Mouse (Mus musculus): ENCODE data around the gene Surf1. TPM values are rescaled to one million over a fixed set of nuclear protein-coding genes. Genes with fewer than 3 reads are reported as not detected.
"Not testable (repeated sequence)": the region's sequence is repeated elsewhere in the genome, so short reads cannot be mapped to it uniquely, and the experiment has no call there.

Surf1 gene
- polyA plus RNA-seq, 1 experiment from 2014 or later: 101 TPM

DNA sequence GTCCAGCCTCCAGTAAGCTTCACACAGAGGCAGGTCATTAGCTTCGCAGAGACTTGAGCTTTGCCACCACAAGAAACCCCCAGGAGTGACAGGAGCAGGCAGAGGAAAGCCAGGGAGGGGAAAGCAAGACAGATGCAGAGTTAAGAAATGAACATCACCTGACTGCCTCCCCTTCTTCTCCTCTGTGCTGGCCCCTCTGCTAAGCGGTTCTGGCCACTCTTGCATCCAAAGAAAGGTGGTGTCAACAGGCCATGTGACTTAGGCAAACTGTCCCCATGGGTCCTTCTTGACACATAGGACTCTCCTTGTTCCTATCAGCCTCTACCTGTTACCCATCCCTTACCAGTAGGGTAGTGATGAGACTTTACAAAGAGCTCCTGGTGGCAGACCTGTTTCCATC, 10.4 kb downstream of the Surf1 start:
- Histone ChIP-seq H3K36me3 (ENCODE audit: control insufficient read depth, insufficient read depth, low read length) (peaks cover 22% of the 10 kb centered on the region), H3K9me3 (ENCODE audit: control insufficient read depth, low read length) (no peaks in the 10 kb centered on the region), H3K4me3 (ENCODE audit: low read depth, low read length) (no peak overlapping the region), H3K4me2 (ENCODE audit: low read depth, low read length) (no peak overlapping the region), H3K9ac (replicated peaks; ENCODE audit: low read depth, low read length) (no peak overlapping the region), H3K4me1 (ENCODE audit: control insufficient read depth, insufficient read depth, low read length) (peaks cover 22% of the 10 kb centered on the region), H3K27me3 (ENCODE audit: control insufficient read depth, insufficient read depth, low read length) (no peaks in the 10 kb centered on the region), H3K27ac (ENCODE audit: low read depth, low read length) (no peak overlapping the region)
- 100% methylated on average over 2 of the region's 2 CpGs for WGBS
- ATAC-seq (ENCODE audit: low read depth): no peak

GRCm38 (mm10) chr2:26903311-26903710, 13.0 kb downstream of the Surf1 start:
- Histone ChIP-seq H3K27me3 (ENCODE audit: control insufficient read depth, insufficient read depth, low read length) (no peaks in the 10 kb centered on the region), H3K9me3 (ENCODE audit: control insufficient read depth, low read length) (no peaks in the 10 kb centered on the region), H3K4me3 (ENCODE audit: low read depth, low read length) (peak overlapping the region; percentile 78), H3K9ac (replicated peaks; ENCODE audit: low read depth, low read length) (peak overlapping the region; percentile 78), H3K27ac (ENCODE audit: low read depth, low read length) (peak overlapping the region; percentile 63), H3K4me2 (ENCODE audit: low read depth, low read length) (peak overlapping the region; percentile 51), H3K4me1 (ENCODE audit: control insufficient read depth, insufficient read depth, low read length) (peaks cover 9% of the 10 kb centered on the region), H3K36me3 (ENCODE audit: control insufficient read depth, insufficient read depth, low read length) (peaks cover 35% of the 10 kb centered on the region)
- no peak for ATAC-seq (ENCODE audit: low read depth)
- 10% methylated on average over 7 of the region's 7 CpGs for WGBS

DNA sequence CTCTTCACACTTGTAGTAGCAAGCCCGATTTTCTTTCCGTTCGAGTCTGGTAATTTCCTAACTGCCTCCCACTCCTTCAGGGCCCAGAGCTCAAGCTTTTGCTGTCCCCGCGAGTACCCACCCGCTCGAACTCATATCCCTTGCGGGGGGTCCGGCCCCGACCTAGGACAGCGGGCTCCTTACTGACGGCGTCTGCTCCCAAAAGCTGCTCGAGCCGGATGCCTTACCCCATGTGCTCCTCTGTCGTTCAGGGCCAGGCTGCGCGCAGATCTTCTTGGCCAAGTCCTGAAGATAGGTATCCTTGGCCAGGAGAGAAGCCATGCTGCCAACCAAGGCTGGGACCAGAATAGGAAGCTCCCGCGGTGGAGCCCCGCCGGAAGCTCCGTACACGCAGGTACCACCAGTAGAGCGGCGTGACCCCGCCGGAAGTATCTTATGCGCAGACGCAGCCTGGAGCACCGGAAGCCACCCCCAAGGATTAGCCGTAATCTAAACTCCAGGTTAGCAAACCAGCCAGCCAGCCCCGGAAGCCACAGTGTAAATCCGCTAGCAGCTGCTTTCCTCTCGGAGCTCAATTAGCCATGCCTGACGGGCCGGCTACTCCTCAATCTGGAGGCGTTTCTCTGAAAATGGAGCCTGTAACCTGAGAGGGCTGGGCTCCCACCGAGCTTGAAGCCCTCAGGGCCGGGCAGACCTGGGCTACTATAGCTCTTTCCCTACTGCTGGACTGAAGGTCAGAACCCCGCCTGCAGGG, 13.7 kb downstream of the Surf1 start, which contains the start of gene Surf6:
TSS of gene Surf6 (minus strand) at position 413 of the 754 bp plus-strand sequence.
- ATAC-seq (ENCODE audit: low read depth): peak; percentile 96
- Histone ChIP-seq H3K4me1 (ENCODE audit: control insufficient read depth, insufficient read depth, low read length) (peaks cover 9% of the 10 kb centered on the region), H3K9me3 (ENCODE audit: control insufficient read depth, low read length) (no peaks in the 10 kb centered on the region), H3K4me3 (ENCODE audit: low read depth, low read length) (peak within 1 kb of the TSS; percentile 78), H3K27ac (ENCODE audit: low read depth, low read length) (peak within 1 kb of the TSS; percentile 63), H3K4me2 (ENCODE audit: low read depth, low read length) (peak within 1 kb of the TSS; percentile 51), H3K9ac (replicated peaks; ENCODE audit: low read depth, low read length) (peak within 1 kb of the TSS; percentile 78), H3K27me3 (ENCODE audit: control insufficient read depth, insufficient read depth, low read length) (no peaks in the 10 kb centered on the region), H3K36me3 (ENCODE audit: control insufficient read depth, insufficient read depth, low read length) (peaks cover 39% of the 10 kb centered on the region)
- under 1% methylated on average over 41 of the region's 41 CpGs for WGBS

DNA sequence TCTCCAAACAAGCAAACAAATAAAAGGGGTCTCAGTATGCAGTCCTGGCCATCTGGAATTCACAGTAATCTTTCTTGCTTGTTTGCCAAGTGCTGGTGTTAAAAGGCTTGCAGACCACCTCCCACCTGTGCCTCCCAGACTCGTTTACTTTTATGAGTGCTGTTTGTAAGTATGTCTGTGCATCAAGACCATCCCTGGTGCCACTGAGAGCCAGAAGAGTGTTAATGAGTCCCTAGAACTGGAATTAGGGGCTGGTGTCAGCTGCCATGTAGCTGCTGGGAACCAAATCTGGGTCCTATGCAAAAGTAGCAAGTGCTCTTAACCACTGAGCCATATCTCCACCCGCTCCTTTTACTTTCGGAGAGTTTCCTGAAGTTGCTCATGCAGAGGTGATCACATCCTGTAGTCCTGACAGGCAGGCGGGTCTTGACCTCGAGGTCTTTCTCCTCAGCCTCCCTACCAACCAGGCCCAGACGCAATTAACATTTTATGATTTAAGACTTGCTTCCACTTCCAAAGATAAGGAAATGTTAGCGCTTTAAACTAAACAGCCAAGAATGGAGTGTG, 14.4 kb downstream of the Surf1 start:
- Histone ChIP-seq H3K4me3 (ENCODE audit: low read depth, low read length) (peak overlapping the region; percentile 78), H3K9me3 (ENCODE audit: control insufficient read depth, low read length) (no peaks in the 10 kb centered on the region), H3K4me2 (ENCODE audit: low read depth, low read length) (peak overlapping the region; percentile 51), H3K9ac (replicated peaks; ENCODE audit: low read depth, low read length) (peak overlapping the region; percentile 78), H3K27me3 (ENCODE audit: control insufficient read depth, insufficient read depth, low read length) (no peaks in the 10 kb centered on the region), H3K4me1 (ENCODE audit: control insufficient read depth, insufficient read depth, low read length) (peaks cover 9% of the 10 kb centered on the region), H3K36me3 (ENCODE audit: control insufficient read depth, insufficient read depth, low read length) (peaks cover 37% of the 10 kb centered on the region), H3K27ac (ENCODE audit: low read depth, low read length) (no peak overlapping the region)
- 12% methylated on average over 7 of the region's 7 CpGs for WGBS
- no peak for ATAC-seq (ENCODE audit: low read depth)

GRCm38 (mm10) chr2:26900731-26901130, 15.6 kb downstream of the Surf1 start:
- H3K9me3 ChIP-seq (ENCODE audit: control insufficient read depth, low read length): no peaks in the 10 kb centered on the region
- peaks cover 9% of the 10 kb centered on the region for H3K4me1 ChIP-seq (ENCODE audit: control insufficient read depth, insufficient read depth, low read length)
- H3K4me3 ChIP-seq (ENCODE audit: low read depth, low read length): no peak overlapping the region
- H3K27me3 ChIP-seq (ENCODE audit: control insufficient read depth, insufficient read depth, low read length): no peaks in the 10 kb centered on the region
- H3K27ac ChIP-seq (ENCODE audit: low read depth, low read length): no peak overlapping the region
- H3K36me3 ChIP-seq (ENCODE audit: control insufficient read depth, insufficient read depth, low read length): peaks cover 32% of the 10 kb centered on the region
- ATAC-seq (ENCODE audit: low read depth): no peak
- H3K4me2 ChIP-seq (ENCODE audit: low read depth, low read length): no peak overlapping the region
- 85% methylated on average over 1 of the region's 1 CpGs for WGBS
- H3K9ac ChIP-seq (replicated peaks; ENCODE audit: low read depth, low read length): no peak overlapping the region

DNA sequence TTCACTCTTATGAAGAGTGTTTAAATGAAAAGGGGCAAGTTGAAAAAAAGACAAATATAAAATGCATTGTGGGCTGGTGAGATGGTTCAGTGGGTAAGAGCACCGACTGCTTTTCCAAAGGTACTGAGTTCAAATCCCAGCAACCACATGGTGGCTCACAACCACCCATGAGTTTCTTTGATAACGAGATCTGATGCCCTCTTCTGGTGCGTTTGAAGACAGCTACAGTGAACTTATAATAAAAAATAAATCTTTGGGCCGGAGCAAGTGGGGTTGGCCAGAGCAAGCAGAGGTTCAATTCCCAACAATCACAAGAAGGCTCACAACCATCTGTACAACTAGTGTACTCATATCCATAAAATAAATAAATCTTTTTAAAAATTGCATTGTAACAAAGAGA, 20.4 kb downstream of the Surf1 start:
- Histone ChIP-seq H3K27ac (ENCODE audit: low read depth, low read length) (no peak overlapping the region), H3K4me3 (ENCODE audit: low read depth, low read length) (no peak overlapping the region), H3K4me2 (ENCODE audit: low read depth, low read length) (no peak overlapping the region), H3K27me3 (ENCODE audit: control insufficient read depth, insufficient read depth, low read length) (no peaks in the 10 kb centered on the region), H3K36me3 (ENCODE audit: control insufficient read depth, insufficient read depth, low read length) (peaks cover 62% of the 10 kb centered on the region), H3K9ac (replicated peaks; ENCODE audit: low read depth, low read length) (no peak overlapping the region), H3K4me1 (ENCODE audit: control insufficient read depth, insufficient read depth, low read length) (no peaks in the 10 kb centered on the region), H3K9me3 (ENCODE audit: control insufficient read depth, low read length) (no peaks in the 10 kb centered on the region)
- ATAC-seq (ENCODE audit: low read depth): no peak
- 92% methylated on average over 4 of the region's 4 CpGs for WGBS

DNA sequence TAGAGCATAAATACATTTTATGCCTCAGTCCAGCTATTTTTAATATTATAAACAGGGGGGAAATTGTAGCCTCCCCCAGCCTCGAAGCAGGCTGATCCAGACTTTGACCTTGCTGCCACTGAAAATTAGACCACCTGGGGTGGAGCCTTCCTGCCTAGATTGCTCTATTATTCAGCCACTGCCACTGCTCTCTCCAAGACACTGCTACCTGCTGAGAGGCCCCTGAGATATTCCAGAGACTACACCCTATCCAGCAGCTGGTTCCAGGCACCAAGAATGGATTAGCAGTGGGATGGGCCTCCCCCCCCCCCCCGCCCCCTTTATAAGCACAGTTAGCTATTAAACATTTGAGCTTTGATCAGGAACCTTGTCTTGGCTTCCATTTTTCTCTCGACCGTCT, 30.2 kb downstream of the Surf1 start:
- 62% methylated on average over 4 of the region's 4 CpGs for WGBS
- H3K4me1 ChIP-seq (ENCODE audit: control insufficient read depth, insufficient read depth, low read length); H3K9ac ChIP-seq (replicated peaks; ENCODE audit: low read depth, low read length); H3K27ac ChIP-seq (ENCODE audit: low read depth, low read length); ATAC-seq (ENCODE audit: low read depth); H3K4me3 ChIP-seq (ENCODE audit: low read depth, low read length); H3K9me3 ChIP-seq (ENCODE audit: control insufficient read depth, low read length); H3K27me3 ChIP-seq (ENCODE audit: control insufficient read depth, insufficient read depth, low read length); H3K4me2 ChIP-seq (ENCODE audit: low read depth, low read length): not testable (repeated sequence)
- peaks cover 16% of the 10 kb centered on the region; the same call in 1 of the 2 replicates for H3K36me3 ChIP-seq (ENCODE audit: control insufficient read depth, insufficient read depth, low read length)

- not testable (repeated sequence) for H3K27me3 ChIP-seq (ENCODE audit: control insufficient read depth, insufficient read depth, low read length); H3K4me1 ChIP-seq (ENCODE audit: control insufficient read depth, insufficient read depth, low read length); H3K9me3 ChIP-seq (ENCODE audit: control insufficient read depth, low read length); H3K9ac ChIP-seq (replicated peaks; ENCODE audit: low read depth, low read length); H3K4me3 ChIP-seq (ENCODE audit: low read depth, low read length); H3K4me2 ChIP-seq (ENCODE audit: low read depth, low read length); ATAC-seq (ENCODE audit: low read depth); H3K27ac ChIP-seq (ENCODE audit: low read depth, low read length)
- H3K36me3 ChIP-seq (ENCODE audit: control insufficient read depth, insufficient read depth, low read length): peaks cover 12% of the 10 kb centered on the region; the same call in 1 of the 2 replicates
- 78% methylated on average over 2 of the region's 2 CpGs for WGBS
Measured at GRCm38 (mm10) chr2:26885541-26885940, 30.8 kb downstream of the Surf1 start.

GRCm38 (mm10) chr2:26878571-26878970, 37.8 kb downstream of the Surf1 start:
- no peaks in the 10 kb centered on the region for H3K4me1 ChIP-seq (ENCODE audit: control insufficient read depth, insufficient read depth, low read length)
- H3K9ac ChIP-seq (replicated peaks; ENCODE audit: low read depth, low read length): no peak overlapping the region
- no peak for ATAC-seq (ENCODE audit: low read depth)
- no peak overlapping the region for H3K4me3 ChIP-seq (ENCODE audit: low read depth, low read length)
- no peaks in the 10 kb centered on the region for H3K9me3 ChIP-seq (ENCODE audit: control insufficient read depth, low read length)
- H3K36me3 ChIP-seq (ENCODE audit: control insufficient read depth, insufficient read depth, low read length): no peaks in the 10 kb centered on the region
- H3K27ac ChIP-seq (ENCODE audit: low read depth, low read length): no peak overlapping the region
- H3K27me3 ChIP-seq (ENCODE audit: control insufficient read depth, insufficient read depth, low read length): no peaks in the 10 kb centered on the region
- H3K4me2 ChIP-seq (ENCODE audit: low read depth, low read length): no peak overlapping the region

Measured in neural tube, embryonic 14.5 days (tissue).